Mouse (Mus musculus): ENCODE measurements at regions not wholly inside any gene's neighbourhood (a gene's known extent, or its start where the extent isn't known, plus 50 kb on each side); places are given as distances from the start of the nearest gene placed in this dataset.

- no peaks in the 10 kb centered on the region for H3K36me3 ChIP-seq (ENCODE audit: control insufficient read depth, insufficient read depth, low read length)
- H3K4me1 ChIP-seq (ENCODE audit: control insufficient read depth, insufficient read depth, low read length), result no peaks in the 10 kb centered on the region
- no peak overlapping the region for H3K9ac ChIP-seq (ENCODE audit: low read depth, low read length, severe bottlenecking)
- no peaks in the 10 kb centered on the region for H3K27me3 ChIP-seq (ENCODE audit: control insufficient read depth, insufficient read depth, low read length)
- no peak overlapping the region for H3K4me3 ChIP-seq (replicated peaks; ENCODE audit: low read length)
- no peak for TF ChIP-seq POLR2A (IDR thresholded peaks at IDR 0.05; ENCODE audit: borderline replicate concordance, extremely low read depth, insufficient read depth, insufficient read length)
- H3K4me2 ChIP-seq (replicated peaks; ENCODE audit: low read depth, low read length, severe bottlenecking), result no peak overlapping the region
- no peak overlapping the region for H3K27ac ChIP-seq (replicated peaks; ENCODE audit: low read depth, low read length)
- WGBS, result 82% methylated on average over 4 of the region's 4 CpGs
- no peak for ATAC-seq (ENCODE audit: low FRiP score, low read depth)
- DNase-seq (ENCODE audit: low spot score), result no peak
- no peaks in the 10 kb centered on the region for H3K9me3 ChIP-seq (ENCODE audit: control insufficient read depth, low read length)
These were observed 92.9 kb upstream of the Gm17728 start for GRCm38 (mm10) chr17:9328886-9329455.

GRCm38 (mm10) chr17:9357572-9358159, 64.2 kb upstream of the Gm17728 start:
- no peaks in the 10 kb centered on the region for H3K4me1 ChIP-seq (ENCODE audit: control insufficient read depth, insufficient read depth, low read length)
- H3K27me3 ChIP-seq (ENCODE audit: control insufficient read depth, insufficient read depth, low read length), result no peaks in the 10 kb centered on the region
- H3K4me2 ChIP-seq (replicated peaks; ENCODE audit: low read depth, low read length, severe bottlenecking), result no peak overlapping the region
- H3K27ac ChIP-seq (replicated peaks; ENCODE audit: low read depth, low read length), result no peak overlapping the region
- TF ChIP-seq POLR2A (IDR thresholded peaks at IDR 0.05; ENCODE audit: borderline replicate concordance, extremely low read depth, insufficient read depth, insufficient read length), result no peak
- DNase-seq (ENCODE audit: low spot score) (no peak), ATAC-seq (ENCODE audit: low FRiP score, low read depth) (no peak)
- H3K4me3 ChIP-seq (replicated peaks; ENCODE audit: low read length), result no peak overlapping the region
- H3K9me3 ChIP-seq (ENCODE audit: control insufficient read depth, low read length), result no peaks in the 10 kb centered on the region
- no peaks in the 10 kb centered on the region for H3K36me3 ChIP-seq (ENCODE audit: control insufficient read depth, insufficient read depth, low read length)
- H3K9ac ChIP-seq (ENCODE audit: low read depth, low read length, severe bottlenecking), result no peak overlapping the region
- 87% methylated on average over 5 of the region's 5 CpGs for WGBS

Measured in limb, embryonic 14.5 days (tissue).